Mouse (Mus musculus) induced T-regulatory cell, adult 2 months (primary cell): ENCODE data around the gene Aqp7.

Source experiments
- DNase-seq: peaks from one replicate; pipeline ENCODE4 v3.0.0-alpha.2; 2012; ENCODE audit warnings: low read depth

Aqp7 gene

DNA sequence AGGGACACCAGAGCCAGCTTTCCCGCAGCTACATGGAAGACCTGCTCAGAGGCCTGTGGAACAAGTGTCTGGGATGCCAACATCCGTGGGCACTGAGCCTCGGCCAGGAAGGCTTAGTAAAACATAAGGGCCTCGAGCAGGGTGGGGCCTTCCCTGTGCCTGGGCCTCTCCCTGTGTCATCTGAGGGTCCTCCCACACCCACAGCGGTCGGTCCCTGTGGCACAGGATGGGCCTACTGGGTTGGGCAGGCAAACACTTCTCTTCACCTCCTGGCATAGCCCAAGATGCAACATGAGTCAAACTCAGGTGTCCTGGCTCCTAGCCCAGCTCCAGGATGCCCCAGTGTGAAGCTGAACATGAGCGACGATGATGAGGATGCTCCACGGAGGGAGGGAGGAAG, 9.4 kb upstream of the Aqp7 start:
- no peak for DNase-seq

DNA sequence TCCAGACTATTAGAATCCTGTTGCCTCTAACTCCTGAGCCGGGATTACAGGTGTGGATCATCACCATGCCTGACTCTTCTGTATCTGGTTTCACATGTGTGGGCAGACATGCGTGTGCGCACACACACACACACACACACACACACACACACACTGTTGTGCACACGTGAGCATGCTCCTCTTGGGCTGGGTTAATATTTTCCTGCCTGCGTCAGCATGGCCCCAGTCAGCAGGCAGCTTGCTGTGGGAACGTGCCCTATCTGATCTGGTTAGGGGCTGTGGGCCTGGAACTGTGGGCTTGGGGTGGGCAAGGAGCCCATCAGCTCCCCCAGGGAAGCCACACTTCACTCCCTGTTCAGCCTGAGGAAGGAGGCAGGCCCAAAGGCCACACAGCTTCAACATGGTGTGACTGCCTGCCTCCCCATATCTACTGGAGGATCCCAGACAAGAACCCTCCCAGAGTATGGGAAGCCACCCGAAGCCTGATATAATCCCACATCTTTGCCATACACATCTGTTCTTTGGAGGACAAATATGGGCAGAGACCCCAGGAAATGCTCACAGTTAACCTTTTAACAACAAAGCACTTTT, 8.9 kb upstream of the Aqp7 start:
- DNase-seq, result no peak

DNA sequence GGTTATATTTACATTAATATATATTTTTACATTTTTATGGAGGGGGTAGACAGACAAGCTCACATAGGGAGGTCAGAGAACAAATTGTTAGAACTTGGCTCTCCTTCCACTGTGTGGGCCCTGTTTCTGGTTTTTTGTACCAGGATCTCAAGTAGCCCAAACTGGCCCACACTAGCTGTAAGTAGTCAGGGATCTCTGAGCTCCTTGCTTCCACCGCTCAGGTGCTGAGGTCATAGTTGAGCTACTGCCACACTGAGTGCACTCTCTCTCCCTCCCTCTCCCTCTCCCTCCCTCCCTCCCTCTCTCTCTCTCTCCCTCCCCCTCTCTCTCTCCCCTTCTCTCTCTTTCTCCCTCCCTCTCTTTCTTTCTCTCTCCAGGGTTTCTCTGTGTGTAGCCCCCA, 8.3 kb upstream of the Aqp7 start:
- no peak for DNase-seq

DNA sequence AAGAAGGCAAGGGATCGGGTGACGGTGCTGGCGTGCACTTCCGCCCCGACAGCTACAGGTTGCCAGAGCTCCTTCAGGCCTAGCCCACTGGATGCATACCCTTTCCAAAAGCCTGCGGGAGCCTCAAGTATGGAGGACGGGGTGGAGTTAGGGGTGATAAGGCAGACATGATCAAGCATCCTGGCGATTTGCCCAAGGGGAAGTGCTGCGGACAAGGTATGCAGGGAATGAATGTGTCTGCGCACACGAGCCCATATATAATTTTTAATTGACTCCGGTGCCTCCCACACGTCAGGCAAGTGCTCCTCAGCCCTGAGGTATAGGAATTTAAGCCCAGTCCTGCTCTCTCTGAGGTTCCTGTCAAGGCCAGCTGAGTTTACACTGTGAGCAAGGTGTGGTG, 7.2 kb upstream of the Aqp7 start:
- DNase-seq, result no peak

DNA sequence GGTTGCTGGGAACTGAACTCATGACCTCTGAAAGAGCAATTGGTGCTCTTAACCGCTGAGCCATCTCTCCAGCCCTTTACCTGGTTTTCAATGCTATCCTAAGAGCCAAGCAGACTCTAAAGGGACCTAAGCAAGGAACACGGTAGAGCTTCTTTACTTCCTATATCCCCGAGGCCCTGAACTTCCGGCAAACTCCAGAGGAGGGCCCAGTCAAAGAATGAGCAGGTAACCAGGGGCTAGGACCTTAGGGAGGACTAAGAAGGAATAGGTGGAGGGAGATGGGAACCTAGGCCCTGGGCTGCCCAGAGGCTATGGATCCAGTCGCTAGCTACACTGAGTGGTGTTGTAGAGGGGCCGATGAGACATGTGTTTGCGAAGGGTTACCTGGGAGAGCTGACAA, 3.8 kb upstream of the Aqp7 start:
- DNase-seq, result no peak

DNA sequence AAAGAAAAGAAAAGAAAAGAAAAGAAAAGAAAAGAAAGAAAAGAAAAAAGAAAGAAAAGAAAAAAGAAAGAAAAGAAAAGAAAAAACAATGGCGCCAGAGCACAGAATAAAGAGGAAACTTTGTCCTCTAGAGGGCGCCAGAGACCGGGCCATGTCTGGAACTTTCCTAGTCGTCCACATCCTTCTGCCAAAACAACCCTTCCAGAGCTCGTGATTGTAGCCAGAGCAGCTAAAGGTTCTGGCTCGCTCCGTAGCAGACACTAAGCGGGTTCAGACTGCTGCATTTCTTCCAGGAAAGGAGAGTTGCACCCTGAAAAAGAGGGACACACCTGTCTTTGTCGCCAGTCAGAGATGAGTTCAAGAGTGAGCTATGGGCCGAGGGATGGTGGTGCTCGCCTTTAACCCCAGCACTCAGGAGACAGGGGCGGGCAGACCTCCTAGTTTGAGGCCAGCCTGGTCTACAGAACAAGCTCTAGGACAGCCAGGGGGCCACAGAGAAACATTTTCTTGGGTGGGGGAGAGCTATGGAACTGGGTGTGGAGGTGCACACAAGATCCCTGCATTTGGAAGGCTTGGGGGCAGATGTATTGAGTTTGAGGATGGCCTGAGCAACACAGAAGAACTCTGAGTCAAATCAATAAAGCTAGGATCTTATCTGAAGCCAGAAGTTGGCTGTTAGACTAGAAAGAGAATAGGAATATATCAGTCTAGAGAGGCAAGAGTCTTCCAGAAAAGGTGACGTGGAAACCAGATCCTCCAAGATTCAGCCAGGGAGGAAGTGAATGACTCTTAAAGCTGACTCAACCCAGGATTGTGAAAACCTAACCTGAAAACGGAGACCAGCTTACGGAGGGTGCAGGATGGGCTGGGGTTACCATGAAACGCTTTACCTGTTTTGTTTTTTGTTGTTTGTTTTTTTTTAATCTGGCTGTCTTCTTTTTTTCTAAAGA, 3.1 kb upstream of the Aqp7 start:
- DNase-seq, result peak; percentile 89

DNA sequence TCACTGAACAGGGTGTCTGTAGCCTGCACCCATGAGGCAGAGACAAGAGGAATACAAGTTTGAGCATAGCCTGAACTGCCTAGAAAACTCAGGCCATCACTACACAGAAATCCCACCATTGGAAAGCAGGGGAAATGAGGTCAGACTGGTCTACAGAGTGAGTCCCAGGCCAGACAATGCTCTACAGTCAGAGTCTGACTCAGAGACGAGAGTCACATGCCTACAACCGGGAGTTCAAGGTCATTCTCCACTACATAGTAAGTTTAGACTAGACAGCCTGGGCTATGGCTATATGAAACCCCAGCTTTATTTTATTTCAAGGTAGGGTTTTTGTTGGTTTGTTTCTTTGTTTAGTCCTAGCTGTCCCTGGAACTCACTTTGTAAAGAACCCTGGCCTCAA, 987 bp upstream of the Aqp7 start:
- DNase-seq, result no peak

DNA sequence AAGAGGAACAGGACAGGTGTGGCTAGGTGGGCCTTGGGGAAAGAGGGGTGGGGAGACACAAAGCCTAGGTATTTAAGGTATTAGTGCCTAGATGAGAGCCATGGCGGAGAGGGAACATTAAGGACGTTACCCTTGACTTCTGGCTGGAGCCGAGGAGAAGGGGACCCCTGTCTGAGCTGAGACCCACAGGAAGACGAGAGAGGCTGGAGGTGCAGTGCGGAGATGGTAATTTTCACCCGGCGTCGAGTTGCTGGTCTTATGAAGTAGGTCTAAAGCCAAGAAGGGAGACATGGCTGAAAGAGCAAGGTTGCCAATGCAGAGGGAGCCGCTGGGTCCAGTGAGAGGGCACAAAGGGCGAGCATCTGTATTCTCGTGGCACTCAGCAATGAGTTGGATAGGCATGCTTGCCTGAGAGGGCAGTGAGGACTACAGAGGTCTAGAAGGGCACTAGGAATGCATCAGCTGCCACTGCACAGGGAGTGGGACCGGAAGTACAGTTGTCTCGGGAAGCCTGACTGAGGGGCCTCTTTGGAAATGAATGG, 1.6 kb downstream of the Aqp7 start:
- DNase-seq, result no peak

DNA sequence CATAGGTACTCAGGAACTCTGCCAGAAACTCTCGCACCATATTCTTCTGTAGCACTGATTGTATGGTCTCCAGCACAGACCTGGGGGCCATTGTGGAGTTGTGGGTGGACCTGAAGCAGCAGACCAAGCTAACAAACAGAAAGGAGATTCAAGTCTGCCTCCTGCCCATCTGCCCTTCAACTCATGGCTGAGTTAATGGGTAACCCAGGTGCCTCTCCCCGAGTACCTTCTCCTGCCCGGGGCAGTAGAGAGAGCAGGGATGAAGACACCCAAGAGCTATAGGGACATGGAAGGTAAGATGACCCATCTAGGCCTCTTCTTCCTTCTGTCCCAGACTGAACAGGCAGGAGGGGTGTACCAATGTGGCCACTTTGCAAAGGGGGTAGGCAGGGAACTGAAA, 2.7 kb downstream of the Aqp7 start:
- no peak for DNase-seq

DNA sequence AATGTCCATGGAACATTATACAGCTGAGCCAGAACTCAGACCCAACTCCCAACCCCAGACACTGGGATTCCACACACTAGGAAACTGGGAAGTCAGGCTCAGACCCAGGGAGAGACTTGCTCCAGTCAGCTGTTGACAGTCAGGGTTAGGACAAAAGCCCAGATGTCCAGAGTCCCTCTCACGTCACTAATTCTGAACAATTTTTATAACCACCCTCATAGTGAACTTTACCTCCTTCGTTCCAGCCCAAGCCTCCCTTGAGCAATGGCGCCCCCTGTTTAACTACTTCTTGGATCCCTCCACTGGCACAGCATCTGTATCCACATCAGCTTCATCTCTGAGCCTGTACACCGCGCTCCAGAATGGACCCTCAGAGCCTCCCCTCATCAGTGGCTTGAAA, 4.0 kb downstream of the Aqp7 start:
- no peak for DNase-seq

DNA sequence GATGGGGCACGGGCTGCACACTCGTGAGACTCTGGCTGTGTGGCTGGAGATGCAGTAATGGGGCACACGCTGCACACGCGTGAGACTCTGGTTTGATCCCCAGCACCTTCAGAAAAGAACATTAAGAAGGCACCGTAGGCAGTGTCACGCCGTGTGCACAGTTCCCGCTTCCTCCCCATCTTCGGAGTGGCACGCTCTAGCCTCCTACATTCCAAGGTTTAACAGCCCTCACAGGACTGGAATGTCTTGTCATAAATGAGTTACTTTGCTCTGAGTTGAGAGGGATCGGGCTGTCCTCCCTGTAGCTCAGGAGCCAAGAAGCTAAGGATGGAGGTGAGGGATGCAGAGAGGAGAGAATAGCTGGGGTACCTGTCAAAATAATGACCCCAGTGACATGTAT, 5.1 kb downstream of the Aqp7 start:
- DNase-seq, result no peak

DNA sequence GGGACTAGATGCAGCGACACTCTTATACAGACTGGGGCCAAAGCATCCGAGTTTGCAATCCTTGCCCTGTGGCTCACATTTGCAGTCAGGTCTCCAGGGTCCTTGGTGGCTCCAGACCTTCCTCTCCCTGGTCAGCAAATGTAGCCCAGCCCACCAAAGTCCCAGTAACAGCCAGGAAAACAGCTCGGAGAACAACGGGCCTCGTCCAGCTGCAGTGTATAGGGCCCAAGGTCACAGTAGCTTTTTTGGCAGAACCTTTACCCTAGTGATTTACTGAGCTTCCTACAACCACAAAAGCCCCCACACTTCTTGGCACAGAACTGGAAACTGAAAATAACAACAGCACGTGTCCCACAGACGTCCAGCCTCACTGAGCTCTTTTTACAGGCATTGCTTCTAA, 7.0 kb downstream of the Aqp7 start:
- DNase-seq, result no peak

DNA sequence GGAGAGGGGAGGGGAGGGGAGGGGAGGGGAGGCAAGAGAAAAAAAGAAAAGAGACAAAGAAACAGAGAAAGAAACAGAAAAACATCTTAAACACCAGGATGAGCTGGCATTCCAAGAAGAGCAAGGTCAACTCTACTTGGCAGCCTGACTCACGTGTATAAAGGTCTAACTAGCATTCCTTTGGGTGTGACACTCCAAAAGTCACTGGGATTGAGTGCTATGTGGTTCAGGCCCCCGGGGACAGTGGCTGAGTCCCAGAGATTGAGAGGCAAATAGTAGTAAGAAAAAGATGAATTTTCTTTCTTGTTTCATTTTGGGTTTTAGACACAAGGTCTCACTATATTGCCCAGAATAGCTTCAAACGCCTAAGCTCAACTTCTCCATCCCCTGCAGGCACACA, 10.0 kb downstream of the Aqp7 start:
- DNase-seq, result no peak

DNA sequence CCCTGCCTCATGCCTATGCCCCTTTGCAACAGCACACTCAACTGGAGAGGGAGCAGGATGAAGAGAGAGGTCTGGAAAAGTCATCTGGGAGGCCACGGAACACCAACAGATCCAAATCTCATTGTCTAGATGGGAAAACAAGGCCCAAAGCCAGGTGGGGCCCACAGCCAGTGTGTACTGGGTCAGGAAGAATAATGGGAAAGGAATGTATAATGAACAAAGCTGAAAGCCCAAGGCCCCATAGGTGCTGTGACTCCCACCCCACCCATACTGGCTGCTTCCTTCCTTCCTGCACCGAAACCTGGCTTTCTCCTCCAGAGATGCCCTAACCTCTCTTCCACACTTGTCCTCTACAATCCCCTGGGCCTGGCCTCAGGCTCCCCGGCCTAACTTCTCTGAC, 16.7 kb downstream of the Aqp7 start:
- no peak for DNase-seq

DNA sequence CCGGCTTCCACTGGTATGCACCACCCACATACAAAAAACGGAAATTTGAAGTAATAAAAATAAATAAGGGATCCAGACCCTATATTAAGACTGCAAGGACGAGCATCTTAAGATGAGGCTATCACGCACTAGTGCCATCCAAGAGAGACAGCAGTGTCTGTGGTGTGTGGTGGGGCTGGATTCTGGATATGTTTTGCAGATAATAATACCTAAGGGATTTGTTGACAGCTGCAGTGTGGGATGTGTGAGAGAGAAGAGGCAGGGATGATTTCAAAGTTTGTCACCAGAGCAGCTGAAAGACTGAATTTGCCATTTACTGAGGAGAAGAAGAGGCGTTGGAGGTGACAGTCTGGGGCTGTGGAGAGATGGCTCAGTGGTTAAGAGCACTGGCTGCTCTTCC, 18.6 kb downstream of the Aqp7 start:
- DNase-seq, result no peak

DNA sequence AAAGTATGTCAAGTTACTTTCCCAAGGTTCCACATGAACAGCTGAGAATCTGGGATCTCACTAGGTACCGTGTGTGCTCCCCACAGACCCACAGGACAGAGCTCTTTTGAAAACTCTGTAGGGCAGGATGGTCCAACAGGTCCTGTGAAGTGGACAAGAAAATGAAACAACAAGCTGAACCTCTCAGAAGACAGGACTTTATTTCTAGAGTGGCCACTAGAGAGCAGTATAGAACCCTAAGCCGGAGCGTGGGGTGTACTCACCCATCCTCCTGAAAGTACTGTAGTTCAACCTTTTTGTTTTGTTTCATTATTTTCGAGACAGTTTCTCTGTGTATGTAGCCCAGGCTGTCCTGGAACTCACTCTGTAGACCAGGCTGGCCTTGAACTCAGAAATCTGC, 19.7 kb downstream of the Aqp7 start:
- peak; percentile 59 for DNase-seq

DNA sequence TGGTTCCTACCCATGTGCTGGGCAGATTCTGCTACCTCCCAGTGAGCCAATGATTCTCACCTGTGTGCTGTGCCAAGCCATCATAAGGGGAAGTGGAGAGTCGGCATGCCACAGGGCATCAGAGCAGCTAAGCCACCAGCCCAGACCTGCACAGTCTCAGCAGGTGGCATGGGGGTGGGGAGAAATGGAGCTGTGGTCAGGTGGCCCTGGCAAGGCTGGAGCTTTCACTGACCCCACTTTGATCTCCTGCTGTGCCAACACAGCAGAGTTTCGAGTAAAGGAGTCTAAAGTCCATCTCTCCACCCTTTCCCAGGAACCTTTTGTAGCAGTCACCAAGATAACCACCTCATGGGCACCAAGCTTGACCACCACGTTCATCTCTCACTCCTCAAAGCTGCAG, 20.1 kb downstream of the Aqp7 start:
- DNase-seq, result no peak

DNA sequence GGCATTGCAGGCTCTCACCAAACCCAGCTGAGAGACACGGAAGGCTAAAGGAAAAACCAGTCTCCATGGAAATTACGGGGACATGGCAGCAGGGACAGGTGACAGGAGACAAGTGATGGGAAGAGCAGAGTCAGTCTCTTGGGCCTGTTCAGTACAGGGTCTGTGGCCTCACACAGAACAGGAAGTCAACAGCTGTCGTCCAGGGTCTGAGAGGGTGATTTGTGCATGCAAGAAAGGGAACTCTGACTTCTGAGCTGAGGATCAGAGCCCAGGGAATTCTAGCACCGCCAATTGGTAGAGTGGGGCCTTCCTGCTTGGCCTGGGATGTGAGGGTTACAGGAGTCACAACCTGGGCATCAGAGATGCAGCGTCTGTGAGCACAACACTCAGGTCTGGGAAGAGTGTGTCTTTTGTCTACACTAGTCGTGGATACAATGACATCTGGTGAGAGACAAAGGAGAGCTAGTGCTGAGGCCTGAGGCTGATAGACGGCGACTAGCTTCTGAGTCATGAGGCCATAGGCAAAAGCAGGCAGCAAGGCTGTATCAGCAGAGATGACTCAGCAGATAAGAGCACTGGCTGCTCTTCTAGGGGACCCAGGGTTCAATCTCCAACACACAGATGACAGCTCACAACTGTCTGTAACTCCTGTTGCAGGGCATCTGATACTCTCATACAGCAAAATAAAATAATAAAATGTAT, 21.7 kb downstream of the Aqp7 start:
- no peak for DNase-seq

DNA sequence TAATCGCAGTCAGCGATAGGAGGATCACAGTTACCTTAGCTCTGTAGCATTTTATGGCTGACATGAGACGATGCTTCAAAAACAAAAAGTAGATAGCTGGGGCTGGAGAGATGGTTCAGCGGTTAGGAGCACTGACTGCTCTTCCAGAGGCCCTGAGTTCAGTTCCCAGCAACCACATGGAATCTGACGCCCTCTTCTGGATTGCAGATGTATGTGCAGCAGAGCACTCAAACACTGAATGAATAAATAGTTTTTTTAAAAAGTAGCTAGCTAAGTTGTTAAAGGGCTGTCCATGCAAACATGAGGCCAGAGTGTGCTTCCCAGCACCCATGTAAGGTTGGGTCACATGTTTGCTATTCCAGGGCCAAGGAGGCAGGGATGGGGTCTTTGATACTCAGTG, 26.8 kb downstream of the Aqp7 start:
- no peak for DNase-seq

DNA sequence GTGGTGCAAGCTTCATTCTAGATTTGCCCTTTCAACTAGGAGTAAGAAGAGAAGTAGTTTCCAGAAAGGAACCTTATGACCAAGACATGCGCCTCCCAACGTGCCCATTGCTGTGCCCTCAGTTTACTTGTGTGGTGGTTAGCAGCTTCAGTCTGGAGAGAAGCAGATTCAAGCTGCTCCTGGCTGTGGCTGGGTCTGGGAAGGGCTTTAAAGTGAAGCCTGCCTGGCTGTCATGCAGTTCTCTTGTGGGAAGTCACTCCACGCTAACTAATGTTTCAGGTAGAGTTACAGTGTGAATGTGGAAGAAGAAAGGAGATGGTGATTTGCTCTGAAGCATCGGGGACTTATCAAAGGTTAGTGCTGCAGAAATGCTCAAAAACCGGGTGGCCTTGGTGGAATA, 32.1 kb downstream of the Aqp7 start:
- no peak for DNase-seq

DNA sequence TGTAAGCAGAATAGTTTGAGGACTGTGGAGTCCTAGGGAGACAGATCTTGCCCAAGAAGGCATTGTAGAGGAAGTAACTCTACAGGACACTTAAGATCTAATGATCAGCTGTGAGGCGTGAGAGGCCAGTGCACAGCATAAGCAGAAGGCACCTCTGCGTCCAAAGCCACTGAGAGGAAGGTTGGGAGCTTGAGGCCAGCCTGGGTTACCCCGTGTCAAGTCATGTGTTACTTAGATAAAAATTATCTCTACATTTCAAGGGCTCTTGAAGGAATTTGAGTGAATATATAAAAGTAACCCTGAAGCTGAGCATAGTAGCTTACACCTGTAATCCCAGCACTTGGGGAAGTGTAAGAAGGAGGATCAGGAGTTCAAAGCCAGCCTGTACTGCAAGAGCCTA, 34.6 kb downstream of the Aqp7 start:
- DNase-seq, result no peak

DNA sequence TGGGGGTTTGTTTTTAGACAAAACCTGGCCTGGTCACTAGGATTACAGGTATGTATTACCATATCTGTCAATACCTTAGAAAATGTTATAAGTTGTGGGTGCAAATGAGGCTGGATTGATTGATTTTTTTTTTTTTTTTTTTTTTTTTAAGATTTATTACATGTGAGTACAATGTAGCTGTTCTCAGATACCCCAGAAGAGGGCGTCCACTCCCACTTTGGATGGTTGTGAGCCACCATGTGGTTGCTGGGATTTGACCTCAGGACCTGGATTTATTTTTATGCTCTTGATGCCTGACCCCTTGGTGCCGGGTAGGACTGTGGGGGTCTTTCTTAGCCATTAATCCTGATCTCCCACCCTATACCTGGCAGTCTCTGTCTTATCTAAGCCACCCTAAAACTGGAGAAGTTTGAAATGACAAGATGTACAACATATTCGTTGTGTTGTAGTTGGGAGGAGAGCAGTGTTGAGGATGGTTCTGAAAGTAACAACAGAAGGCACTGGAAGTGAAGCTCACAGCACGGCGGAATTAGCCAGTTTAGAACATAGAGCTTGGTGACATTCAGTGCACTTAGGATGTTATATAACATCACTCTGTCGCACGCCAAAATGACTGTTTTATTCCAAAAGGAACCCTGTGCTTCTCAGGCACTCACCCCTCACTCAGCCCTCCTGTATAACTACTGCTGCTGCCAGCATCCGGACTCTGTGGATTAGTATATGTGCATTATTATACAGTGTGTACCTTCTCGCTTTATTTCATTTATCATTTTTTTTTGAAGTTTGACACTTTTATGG, 46.9 kb downstream of the Aqp7 start:
- DNase-seq, result peak; percentile 32
